Mouse (Mus musculus) urinary bladder, adult 18-20 months (tissue): Measurements from ENCODE around the gene Adam21.
A peak's percentile ranks its signal among the peaks of the same experiment; 100 is the strongest.
"Not testable (repeated sequence)": the region's sequence is repeated elsewhere in the genome, so short reads cannot be mapped to it uniquely, and the experiment has no call there.

Source experiments
- DNase-seq, 2 experiments: peaks; one replicate each; pipeline ENCODE4 v3.0.0; 2022; ENCODE audit warnings: low spot score in 2 of 2, mixed read lengths in 2 of 2

The Adam21 gene

DNA sequence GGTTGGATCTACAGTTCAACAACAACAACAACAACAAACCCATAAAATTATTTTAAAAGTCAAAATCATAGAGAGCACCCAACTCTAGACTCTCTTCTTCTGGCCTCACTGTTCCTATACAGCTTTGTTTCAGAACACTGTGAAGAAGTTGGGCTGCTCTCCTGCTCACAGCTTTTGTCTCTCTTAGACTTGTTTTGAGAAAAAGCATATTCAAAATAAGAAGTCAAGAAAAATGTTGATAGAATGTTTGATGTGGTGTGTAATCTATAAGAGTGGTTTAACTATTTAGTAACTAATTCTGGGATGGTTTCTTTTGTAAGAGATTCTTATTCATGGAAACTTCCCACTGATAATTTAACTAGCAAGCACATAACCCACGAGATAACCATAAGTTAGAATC lies at the start of gene Adam21:
Adam21 (minus strand) TSS at position 101 of the 400 bp plus-strand sequence.
- no peak for DNase-seq

DNA sequence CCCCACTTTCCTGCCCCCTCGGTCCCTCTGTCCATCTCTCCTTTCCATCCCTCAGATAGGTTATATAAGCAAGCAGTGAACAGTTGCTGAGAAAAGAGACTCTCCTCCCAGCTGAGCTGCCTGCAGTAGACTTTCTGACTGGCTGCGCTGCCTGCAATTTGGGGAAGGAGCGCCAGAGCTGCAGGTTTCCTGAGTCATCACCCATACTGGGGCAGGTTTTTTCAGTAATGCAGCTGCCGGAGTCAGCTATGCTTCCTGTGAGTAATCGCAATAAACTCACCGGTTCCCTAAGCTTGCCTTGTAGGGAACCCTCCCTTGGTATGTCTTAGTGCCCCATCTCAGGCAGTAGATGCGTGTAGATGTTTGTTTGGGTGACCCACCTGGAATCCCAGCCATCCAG lies 48.7 kb upstream of the Adam21 start:
- peak; percentile 9 to 22 for DNase-seq

DNA sequence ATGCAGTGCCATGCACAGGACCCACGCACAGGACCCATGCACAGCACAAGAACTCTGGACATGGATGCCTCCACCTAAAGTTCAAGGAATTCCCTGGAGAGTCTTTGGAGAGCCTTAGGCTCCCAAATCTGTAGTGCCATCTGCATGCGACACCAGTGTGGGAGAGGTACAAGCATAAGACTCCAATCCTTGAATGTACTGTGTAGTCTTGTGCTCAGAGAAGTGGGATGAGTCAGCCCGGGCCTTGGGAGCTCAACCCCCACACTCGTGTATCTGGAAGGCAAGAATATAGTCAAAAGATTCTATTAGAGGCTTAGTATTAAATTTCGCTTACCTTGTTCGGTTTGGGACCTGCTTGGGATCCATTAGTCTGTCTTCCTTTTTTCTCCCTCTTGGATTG lies 47.5 kb upstream of the Adam21 start:
- no peak for DNase-seq

DNA sequence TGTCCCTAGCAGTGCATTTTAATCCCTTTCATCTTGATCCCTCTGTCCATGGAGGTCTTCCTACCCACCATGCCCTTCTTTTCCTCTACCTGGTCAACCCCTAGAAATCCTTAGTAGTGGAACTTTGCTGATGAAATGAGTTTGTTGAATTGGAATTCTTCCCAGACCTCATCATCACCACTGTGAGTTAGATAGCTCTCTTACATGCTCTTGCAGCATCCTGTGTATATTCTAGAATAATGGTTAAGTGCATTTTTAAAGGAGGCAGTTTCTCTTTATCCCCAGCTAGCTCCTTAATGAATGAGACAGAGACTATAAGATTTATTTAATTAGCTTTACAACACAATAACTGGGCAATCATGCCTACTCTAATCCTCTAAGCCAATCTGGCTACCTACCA lies 41.2 kb upstream of the Adam21 start:
- DNase-seq = no peak

DNA sequence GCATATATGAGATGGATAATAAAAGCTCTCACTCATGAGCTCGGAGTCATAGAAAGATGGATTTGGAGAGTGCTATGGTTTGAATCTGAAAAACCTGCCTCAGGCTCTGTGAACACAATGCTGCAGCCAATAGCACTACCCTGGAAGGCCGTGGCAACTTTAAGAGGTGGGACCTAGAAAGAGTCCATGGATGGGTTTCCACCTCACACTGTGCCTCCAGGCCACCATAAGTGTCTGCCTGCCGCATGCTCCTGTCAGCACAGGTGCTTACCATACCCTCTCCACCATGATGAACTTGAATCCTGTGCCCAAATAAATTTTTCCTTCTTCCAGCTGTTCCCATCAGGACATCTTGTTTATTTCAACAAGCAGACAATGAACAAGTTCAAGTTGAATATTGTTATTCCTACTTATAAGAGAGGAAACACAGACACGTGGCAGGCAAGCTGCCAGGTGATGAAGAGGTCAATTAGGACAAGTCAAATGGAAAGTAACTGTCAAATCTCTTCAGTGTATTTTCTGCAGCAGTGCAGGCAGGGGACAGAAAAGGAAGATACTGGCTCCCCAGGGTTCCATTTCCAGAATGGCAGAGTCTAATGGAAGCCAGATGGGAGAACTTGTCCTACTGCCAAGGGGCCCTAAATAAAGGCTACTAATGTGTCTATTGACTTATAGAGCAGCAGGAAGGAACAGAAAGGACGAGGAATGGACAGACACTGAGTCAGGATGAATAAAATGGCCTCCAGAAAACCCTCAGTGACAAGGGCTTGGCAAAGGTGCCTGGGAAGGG lies 36.9 kb upstream of the Adam21 start:
- DNase-seq = no peak

DNA sequence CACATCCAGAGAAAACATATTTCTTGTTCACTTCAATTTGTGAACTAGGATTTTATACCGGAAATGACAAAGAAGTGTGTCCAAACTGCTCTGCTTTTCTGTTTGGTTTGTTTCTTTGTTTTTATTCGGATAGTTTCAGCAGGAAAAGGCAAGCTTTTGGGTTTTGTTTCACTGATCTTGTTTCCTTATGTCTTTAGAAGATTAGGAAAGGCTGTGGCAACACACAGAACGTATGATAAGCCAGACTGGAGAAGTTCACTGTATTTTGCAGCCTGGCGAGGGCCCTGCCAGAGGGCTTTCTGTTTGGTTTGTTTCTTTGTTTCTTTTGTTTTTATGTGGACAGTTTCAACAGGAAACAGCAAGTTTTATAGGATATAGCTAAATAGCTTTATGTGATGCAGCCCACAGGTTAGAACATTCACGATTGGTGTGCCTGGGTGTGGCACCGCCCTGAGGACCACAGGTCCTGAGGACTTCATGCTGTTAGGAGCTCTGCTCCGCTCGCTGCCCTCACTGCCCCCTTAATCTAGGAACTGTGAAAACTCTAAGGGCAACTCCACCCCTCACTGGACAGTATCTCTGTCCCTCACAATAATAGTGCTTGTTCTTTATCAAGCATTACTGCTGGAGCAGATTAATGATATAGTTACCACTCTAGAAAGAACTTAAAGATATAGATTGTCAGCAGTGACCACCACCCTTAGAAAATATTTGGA lies 28.4 kb upstream of the Adam21 start:
- DNase-seq = no peak

DNA sequence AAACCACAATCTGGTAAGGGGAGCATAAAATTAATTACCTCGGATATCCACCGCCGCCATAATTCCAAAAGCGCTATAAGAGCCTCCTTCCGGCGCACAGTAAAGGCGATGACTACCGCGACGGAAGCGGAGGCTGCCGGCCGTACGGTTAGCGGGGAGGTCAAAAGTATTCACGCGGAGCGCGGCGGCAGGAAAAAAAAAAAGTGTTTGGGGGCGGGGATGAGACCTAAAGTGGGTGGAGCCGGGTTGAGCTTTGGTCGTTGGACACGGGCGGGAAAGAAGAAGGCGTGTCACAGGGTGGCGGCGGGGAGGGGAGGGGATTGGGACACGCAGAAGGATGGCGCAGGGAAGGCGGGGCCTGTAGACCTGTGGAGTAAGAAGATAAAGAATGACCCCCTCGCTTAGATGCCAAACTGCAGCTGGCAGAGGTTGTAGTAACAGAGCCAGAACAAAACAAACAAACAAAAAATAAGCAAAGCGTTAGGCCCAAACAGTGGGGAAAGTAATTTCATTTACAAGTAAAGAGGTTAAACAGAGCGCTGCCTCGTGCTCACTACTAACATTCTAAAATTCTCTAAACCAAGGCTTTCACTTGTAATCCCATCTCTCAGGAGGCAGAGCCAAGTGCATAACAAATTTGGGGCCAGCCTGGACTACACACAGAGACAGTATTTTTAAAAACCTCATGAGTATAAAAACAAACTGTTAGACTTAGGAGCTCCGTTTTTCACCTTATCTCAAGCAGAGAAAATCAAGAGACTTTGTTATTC lies 26.8 kb upstream of the Adam21 start, which contains the start of gene Med6:
Med6 (minus strand) TSS at position 107 of the 770 bp plus-strand sequence.
- DNase-seq = peak; percentile 87 to 89

DNA sequence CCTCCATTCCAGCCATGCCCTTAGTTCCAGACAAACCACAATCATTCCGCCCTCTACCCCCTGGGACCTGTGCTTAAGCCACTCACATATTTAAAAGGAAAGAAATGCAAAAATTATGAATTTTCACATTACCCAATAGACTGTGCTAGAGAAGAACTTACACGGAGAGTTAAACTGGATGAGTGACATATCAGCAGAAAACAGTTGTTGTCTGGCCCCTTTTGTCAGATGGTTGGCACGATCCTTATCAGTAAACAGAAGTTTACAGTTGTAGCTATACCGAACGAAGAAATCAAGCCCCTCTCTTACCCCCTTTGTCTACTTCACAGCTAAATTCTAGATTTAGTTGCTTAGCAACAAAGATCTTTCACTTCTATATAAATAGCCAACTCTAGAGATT lies 343 bp downstream of the Adam21 start:
- DNase-seq = no peak

DNA sequence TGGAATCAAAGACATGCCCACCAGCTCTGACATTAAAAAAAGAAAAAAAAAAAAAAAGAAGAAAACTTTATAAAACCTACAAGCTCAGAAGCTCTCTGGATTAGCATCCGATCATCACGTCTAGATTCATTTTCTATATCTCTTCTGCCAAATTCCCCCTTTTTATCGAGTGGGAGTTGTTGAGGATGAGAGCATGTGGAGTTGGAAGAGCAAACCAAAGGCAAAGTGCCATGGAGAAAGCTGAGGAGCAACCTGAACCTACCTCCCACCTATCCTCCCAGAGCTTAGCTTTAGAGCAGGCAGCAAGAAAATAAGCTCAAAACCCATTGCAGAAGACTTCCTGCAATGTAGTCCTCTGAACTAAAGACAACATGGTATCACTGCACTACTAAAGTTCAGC lies 4.1 kb downstream of the Adam21 start:
- no peak for DNase-seq

DNA sequence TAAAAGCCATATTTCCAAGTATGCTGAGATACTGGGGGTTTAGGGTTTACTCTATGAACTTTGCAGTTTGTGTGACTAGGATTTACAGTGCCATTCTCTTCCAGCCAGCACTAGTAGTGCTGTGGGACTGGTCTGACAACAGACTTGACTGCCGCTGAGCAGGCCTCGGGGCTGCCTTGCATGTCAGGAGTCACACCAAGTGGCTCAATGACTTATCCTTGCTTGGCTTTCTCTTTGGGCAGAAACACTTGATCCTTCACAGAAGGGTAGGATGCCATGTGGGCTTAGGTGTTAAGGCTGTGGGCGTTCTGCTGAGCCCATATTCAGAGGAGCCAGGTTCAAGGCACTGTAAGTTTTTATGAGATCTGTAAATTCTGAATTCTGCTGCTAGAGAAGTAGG lies 19.0 kb downstream of the Adam21 start:
- no peak for DNase-seq

DNA sequence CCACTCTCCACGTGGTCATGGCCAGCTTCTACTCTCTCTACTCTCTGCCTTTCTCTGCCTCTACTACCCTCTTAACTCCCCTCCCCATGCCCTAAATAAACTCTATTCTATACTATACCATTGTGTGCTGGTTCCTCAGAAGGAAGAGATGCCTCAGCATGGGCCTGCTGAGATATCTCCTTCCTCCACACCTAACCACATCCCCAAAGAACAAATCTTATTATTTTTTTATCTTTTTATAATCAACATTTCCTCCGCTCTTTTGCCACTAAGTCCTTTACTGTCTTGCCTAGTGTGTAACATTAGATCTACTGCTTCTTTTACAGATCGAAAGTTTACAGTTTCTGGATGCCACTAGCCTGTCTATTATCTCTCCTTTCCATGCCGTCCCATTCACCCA lies 21.1 kb downstream of the Adam21 start:
- DNase-seq = no peak

DNA sequence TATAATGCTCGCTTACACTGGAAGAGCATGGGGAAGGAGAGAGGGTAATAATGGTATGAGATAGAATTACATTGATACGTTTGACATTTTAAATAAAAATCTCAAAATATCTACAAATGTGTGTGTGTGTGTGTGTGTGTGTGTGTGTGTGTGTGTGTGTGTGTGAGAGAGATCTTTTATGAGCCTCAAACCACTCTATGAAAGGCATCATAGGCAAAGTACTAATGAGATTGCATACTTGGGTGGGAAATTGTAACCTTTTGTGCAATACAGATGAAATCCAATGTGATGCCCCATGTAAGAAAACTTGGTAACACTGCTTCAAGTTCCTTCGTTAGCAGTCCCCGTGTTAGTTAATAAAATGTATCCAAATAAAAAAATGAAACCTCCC lies 35.2 kb downstream of the Adam21 start:
- DNase-seq = no peak

DNA sequence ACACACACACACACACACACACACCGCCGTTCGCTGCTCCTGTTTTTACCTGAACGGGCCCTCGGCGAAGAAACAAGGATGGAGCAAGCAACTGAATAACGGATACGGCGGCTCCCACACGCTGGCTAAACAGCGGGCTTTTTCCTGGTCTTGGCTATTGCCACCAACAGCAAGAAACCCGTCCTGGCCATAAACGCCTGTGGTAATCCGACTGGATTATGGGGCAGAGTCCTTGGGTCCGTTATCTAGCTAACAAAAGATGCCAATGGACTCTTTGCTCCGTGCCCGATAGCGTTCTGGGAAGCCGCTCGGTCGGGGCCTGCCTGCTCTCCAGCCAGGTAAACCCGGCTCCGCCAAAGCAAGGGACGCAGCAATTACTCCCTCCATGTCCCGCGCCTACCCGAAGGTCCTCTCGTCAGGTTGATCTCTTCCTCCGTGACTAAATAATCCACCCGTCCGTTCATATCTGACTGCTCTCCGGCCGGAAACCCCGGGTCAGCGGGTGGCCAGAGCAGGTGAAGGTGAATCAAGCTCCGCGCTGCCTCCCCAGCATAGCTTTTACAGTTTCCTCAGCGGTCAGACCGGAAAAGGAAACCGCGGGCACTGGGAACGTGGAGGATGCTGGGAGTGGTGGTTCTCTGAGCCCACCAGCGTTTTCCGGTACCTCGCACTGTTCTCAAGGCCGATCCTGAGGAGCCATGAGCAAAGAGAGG lies 35.8 kb downstream of the Adam21 start, which contains the start of the genes Gm20498 and Synj2bp:
Gm20498 (minus strand) TSS at position 590 of the 713 bp plus-strand sequence.
Synj2bp (minus strand) TSS at position 596 of the 713 bp plus-strand sequence.
- DNase-seq = peak; percentile 81

DNA sequence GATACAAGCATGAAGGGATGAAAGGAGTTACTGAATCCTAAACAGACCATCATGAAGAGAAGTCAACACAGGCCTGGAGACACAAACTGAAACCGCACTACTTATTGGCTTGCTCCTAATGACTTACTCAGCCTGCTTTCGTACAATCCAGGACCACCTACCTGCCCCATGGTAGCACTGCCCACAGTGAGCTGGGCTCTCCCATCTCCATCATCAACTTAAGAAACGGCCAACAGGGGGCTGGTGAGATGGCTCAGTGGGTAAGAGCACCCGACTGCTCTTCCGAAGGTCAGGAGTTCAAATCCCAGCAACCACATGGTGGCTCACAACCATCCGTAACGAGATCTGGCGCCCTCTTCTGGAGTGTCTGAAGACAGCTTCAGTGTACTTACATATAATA lies 37.7 kb downstream of the Adam21 start:
- DNase-seq = not testable (repeated sequence)
